Mouse (Mus musculus) hindbrain, embryonic 16.5 days (tissue): ENCODE measurements around the gene Mgat4d. TPM values are rescaled to one million over a fixed set of nuclear protein-coding genes. Genes with fewer than 3 reads are reported as not detected.
A peak's percentile ranks its signal among the peaks of the same experiment; 100 is the strongest.

Experiments used
- ATAC-seq: fragments of 200-750 bp; cut with Nextera tagmentation; 2 replicates; pipeline ENCODE4 v1.8.0; 2017; ENCODE audit warnings: moderate TSS enrichment, moderate library complexity
- H3K27ac ChIP-seq: fragments of 300-500 bp; sonication (generic); 2 replicates; pipeline ENCODE4 v1.5.1; 2014; ENCODE audit warnings: low read depth, mild to moderate bottlenecking, control low read depth, low read length, moderate library complexity
- H3K27me3 ChIP-seq: fragments of 300-500 bp; sonication (generic); replicated peaks from 2 replicates; pipeline ENCODE4 v1.6.1; 2014; ENCODE audit warnings: low read length; ENCODE audit not compliant: control insufficient read depth, insufficient read depth
- H3K36me3 ChIP-seq: fragments of 300-500 bp; sonication (generic); 2 replicates; pipeline ENCODE4 v1.6.1; 2014; ENCODE audit warnings: mild to moderate bottlenecking, low read length, moderate library complexity, mixed read lengths; ENCODE audit not compliant: control insufficient read depth, insufficient read depth
- H3K4me1 ChIP-seq: fragments of 300-500 bp; sonication (generic); 2 replicates; pipeline ENCODE4 v1.6.1; 2014; ENCODE audit warnings: low read depth, low read length; ENCODE audit not compliant: control insufficient read depth, insufficient read depth
- H3K4me2 ChIP-seq: fragments of 300-500 bp; sonication (generic); 2 replicates; pipeline ENCODE4 v1.6.1; 2014; ENCODE audit warnings: mild to moderate bottlenecking, low read length, control low read depth, moderate library complexity
- H3K4me3 ChIP-seq: fragments of 300-500 bp; sonication (generic); 2 replicates; pipeline ENCODE4 v1.5.1; 2014; ENCODE audit warnings: mild to moderate bottlenecking, low read length, control low read depth, moderate library complexity
- H3K9ac ChIP-seq: fragments of 300-500 bp; sonication (generic); 2 replicates; pipeline ENCODE4 v1.6.1; 2014; ENCODE audit warnings: low read depth, mild to moderate bottlenecking, control low read depth, low read length, moderate library complexity
- H3K9me3 ChIP-seq: fragments of 300-500 bp; sonication (generic); 2 replicates; pipeline ENCODE4 v1.6.1; 2014; ENCODE audit warnings: mild to moderate bottlenecking, low read length, moderate library complexity; ENCODE audit not compliant: control insufficient read depth
- WGBS: fragments of 180-500 bp; shearing (Covaris S2); extraction: QIAGEN DNeasy Blood & Tissue Kit; methylation state at CpG from one replicate; pipeline ENCODE4 v1.1.7; 2014; 5-methylcytosine and 5-hydroxymethylcytosine counted together
- polyA plus RNA-seq: library from polyadenylated mRNA; unstranded; fragments of >200 nt; fragmentation: Nextera tagmentation; extraction: Ambion mirVana; gene quantifications from 2 replicates; pipeline ENCODE4 v1.2.1, GENCODE M21; 2015

The Mgat4d gene
- polyA plus RNA-seq, 1 experiment from 2014 or later = not detected

GRCm38 (mm10) chr8:83381016-83381415 lies 32.7 kb downstream of the Mgat4d start:
- no peak overlapping the region for H3K4me2 ChIP-seq
- no peaks in the 10 kb centered on the region for H3K27me3 ChIP-seq
- H3K4me1 ChIP-seq = no peaks in the 10 kb centered on the region
- no peak for ATAC-seq
- H3K36me3 ChIP-seq = no peaks in the 10 kb centered on the region
- WGBS = 86% methylated on average over 2 of the region's 2 CpGs
- H3K27ac ChIP-seq = no peak overlapping the region
- H3K9ac ChIP-seq = no peak overlapping the region
- no peak overlapping the region for H3K4me3 ChIP-seq
- no peaks in the 10 kb centered on the region for H3K9me3 ChIP-seq

GRCm38 (mm10) chr8:83382850-83383249 lies 34.6 kb downstream of the Mgat4d start:
- Histone ChIP-seq H3K4me2 (no peak overlapping the region), H3K9ac (no peak overlapping the region), H3K4me3 (no peak overlapping the region), H3K4me1 (no peaks in the 10 kb centered on the region), H3K36me3 (no peaks in the 10 kb centered on the region), H3K27ac (no peak overlapping the region), H3K27me3 (no peaks in the 10 kb centered on the region), H3K9me3 (no peaks in the 10 kb centered on the region)
- ATAC-seq = no peak
- 27% methylated on average over 2 of the region's 2 CpGs for WGBS

GRCm38 (mm10) chr8:83389316-83390005 lies 41.2 kb downstream of the Mgat4d start, which contains the start of gene Clgn:
TSS of gene Clgn (plus strand) at chr8:83389867.
- peak; percentile 93 for ATAC-seq
- Histone ChIP-seq H3K27ac (0 out of 2 replicates have a peak within 1 kb of the TSS, but pooled peaks have one; percentile 13), H3K4me3 (peak within 1 kb of the TSS; percentile 74), H3K36me3 (no peaks in the 10 kb centered on the region), H3K9ac (peak within 1 kb of the TSS; percentile 82), H3K9me3 (no peaks in the 10 kb centered on the region), H3K4me2 (peak within 1 kb of the TSS; percentile 66), H3K4me1 (peaks cover 5% of the 10 kb centered on the region; the same call in 1 of the 2 replicates), H3K27me3 (no peaks in the 10 kb centered on the region)
- WGBS = 6% methylated on average over 34 of the region's 41 CpGs

GRCm38 (mm10) chr8:83390006-83390701 lies 41.9 kb downstream of the Mgat4d start:
- peak overlapping the region; percentile 74 for H3K4me3 ChIP-seq

GRCm38 (mm10) chr8:83392521-83392920 lies 44.2 kb downstream of the Mgat4d start:
- H3K4me3 ChIP-seq = no peak overlapping the region
- peaks cover 5% of the 10 kb centered on the region; the same call in 1 of the 2 replicates for H3K4me1 ChIP-seq
- no peaks in the 10 kb centered on the region for H3K36me3 ChIP-seq
- WGBS = 69% methylated on average over 1 of the region's 1 CpGs
- no peak overlapping the region for H3K27ac ChIP-seq
- no peaks in the 10 kb centered on the region for H3K27me3 ChIP-seq
- no peak overlapping the region for H3K9ac ChIP-seq
- ATAC-seq = no peak
- no peaks in the 10 kb centered on the region for H3K9me3 ChIP-seq
- H3K4me2 ChIP-seq = no peak overlapping the region

More at GRCm38 (mm10) chr8:83390006-83390701, 41.9 kb downstream of the Mgat4d start:
- no peaks in the 10 kb centered on the region for H3K27me3 ChIP-seq
- 4% methylated on average over 14 of the region's 14 CpGs for WGBS
- peak overlapping the region; percentile 66 for H3K4me2 ChIP-seq
- peak; percentile 76 for ATAC-seq
- peak overlapping the region; percentile 82 for H3K9ac ChIP-seq
- peaks cover 5% of the 10 kb centered on the region; the same call in 1 of the 2 replicates for H3K4me1 ChIP-seq
- H3K9me3 ChIP-seq = no peaks in the 10 kb centered on the region
- 0 out of 2 replicates have a peak overlapping the region, but pooled peaks have one; percentile 13 for H3K27ac ChIP-seq
- H3K36me3 ChIP-seq = no peaks in the 10 kb centered on the region

GRCm38 (mm10) chr8:83394325-83394724 lies 46.1 kb downstream of the Mgat4d start:
- Histone ChIP-seq H3K4me2 (no peak overlapping the region), H3K9me3 (no peaks in the 10 kb centered on the region), H3K36me3 (no peaks in the 10 kb centered on the region), H3K27ac (no peak overlapping the region), H3K4me1 (peaks cover 5% of the 10 kb centered on the region; the same call in 1 of the 2 replicates), H3K4me3 (no peak overlapping the region), H3K27me3 (no peaks in the 10 kb centered on the region), H3K9ac (no peak overlapping the region)
- ATAC-seq = no peak
- WGBS = 93% methylated on average over 5 of the region's 5 CpGs

- H3K36me3 ChIP-seq = no peaks in the 10 kb centered on the region; the same call in 1 of the 2 replicates
- H3K27me3 ChIP-seq = no peaks in the 10 kb centered on the region
- no peak overlapping the region for H3K4me3 ChIP-seq
- no peak for ATAC-seq
- H3K9ac ChIP-seq = no peak overlapping the region
- 94% methylated on average over 6 of the region's 6 CpGs for WGBS
- no peaks in the 10 kb centered on the region for H3K4me1 ChIP-seq
- no peaks in the 10 kb centered on the region for H3K9me3 ChIP-seq
- no peak overlapping the region for H3K4me2 ChIP-seq
- H3K27ac ChIP-seq = no peak overlapping the region
Observed at GRCm38 (mm10) chr8:83396680-83397079, 48.4 kb downstream of the Mgat4d start.

- no peak overlapping the region for H3K4me3 ChIP-seq
- no peak overlapping the region for H3K27ac ChIP-seq
- no peaks in the 10 kb centered on the region; the same call in 1 of the 2 replicates for H3K36me3 ChIP-seq
- H3K27me3 ChIP-seq = no peaks in the 10 kb centered on the region
- ATAC-seq = no peak
- no peaks in the 10 kb centered on the region for H3K4me1 ChIP-seq
- no peak overlapping the region for H3K9ac ChIP-seq
- WGBS = 76% methylated on average over 4 of the region's 4 CpGs
- no peaks in the 10 kb centered on the region for H3K9me3 ChIP-seq
- no peak overlapping the region for H3K4me2 ChIP-seq
Observed at GRCm38 (mm10) chr8:83397726-83398125, 49.5 kb downstream of the Mgat4d start.

- 91% methylated on average over 10 of the region's 10 CpGs for WGBS
- H3K4me3 ChIP-seq = no peak overlapping the region
Observed at GRCm38 (mm10) chr8:83405548-83405947, 57.3 kb downstream of the Mgat4d start.

More at GRCm38 (mm10) chr8:83405548-83405947, 57.3 kb downstream of the Mgat4d start:
- Histone ChIP-seq H3K4me1 (no peaks in the 10 kb centered on the region), H3K4me2 (no peak overlapping the region), H3K27me3 (no peaks in the 10 kb centered on the region), H3K9ac (no peak overlapping the region), H3K9me3 (no peaks in the 10 kb centered on the region), H3K27ac (no peak overlapping the region), H3K36me3 (no peaks in the 10 kb centered on the region)
- ATAC-seq = no peak
